21 mouse cellular contexts compared by ENCODE assay signal in the genomic region with DNA sequence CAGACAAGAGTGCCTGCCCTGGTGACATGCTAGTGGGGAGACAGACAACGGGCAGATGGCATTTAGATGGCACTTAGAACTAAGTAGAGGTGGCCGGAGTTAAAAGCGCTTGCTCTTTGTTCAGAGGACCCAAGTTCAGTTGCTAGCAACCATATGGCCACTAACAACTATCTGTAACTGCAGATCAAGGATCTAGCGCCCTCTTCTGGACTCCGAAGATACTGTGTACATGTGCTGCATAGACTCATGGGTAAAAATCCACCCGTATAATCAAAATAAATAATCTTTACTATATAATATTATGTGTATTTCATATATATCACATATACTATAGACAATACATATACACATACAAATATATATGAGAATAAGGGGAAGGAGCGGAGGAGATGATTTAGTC. TPM values are rescaled to one million over a fixed set of nuclear protein-coding genes. Genes with fewer than 3 reads are reported as not detected.
DNase-seq lines count a peak whose midpoint lies in the region; ATAC-seq and TF ChIP-seq lines count a peak whose summit lies in the region.
"Had no signal": no experiment of that assay in that cellular context is flagged by ENCODE, and none has a peak within 500 bp of the region (broad histone marks: within the 10 kb centered on the region; RNA-seq: fewer than 3 reads in every experiment).

No protein-coding gene starts in this region.

- no peak overlapping the region for H3K4me2 ChIP-seq in lung, postnatal 0 days (replicated peaks; ENCODE audit: low read depth, low read length)
- H3K4me2 ChIP-seq: forebrain, embryonic 12.5 days; limb, embryonic 15.5 days; midbrain, embryonic 12.5 days; neural tube, embryonic 12.5 days had no signal

- H3K9me3 ChIP-seq in lung, postnatal 0 days (ENCODE audit: low read length) = no peaks in the 10 kb centered on the region
- H3K9me3 ChIP-seq: forebrain, embryonic 12.5 days; limb, embryonic 15.5 days; midbrain, embryonic 12.5 days; neural tube, embryonic 12.5 days had no signal

- no peak for DNase-seq in gastrocnemius, adult 2 months
- DNase-seq in gastrocnemius, postnatal 10 days = no peak
- DNase-seq in lung, postnatal 0 days (ENCODE audit: low spot score) = no peak
- DNase-seq in lung, postnatal 14 days = no peak
- DNase-seq in R1 (ENCODE audit: low read depth, low spot score) = peak; percentile 82
- DNase-seq in retina, embryonic 14.5 days (ENCODE audit: low spot score) = peak; percentile 45
- DNase-seq in left cerebral cortex, postnatal 36 days (ENCODE audit: low spot score in 2 of 2) = no peak
- DNase-seq: adrenal gland, postnatal 25 days; cerebellum, postnatal 25 days; kidney, adult 2 months; lung, postnatal 10 days had no signal

- H3K27me3 ChIP-seq in lung, postnatal 0 days (replicated peaks; ENCODE audit: insufficient read depth, low read length) = no peaks in the 10 kb centered on the region

- H3K9ac ChIP-seq in lung, postnatal 0 days (replicated peaks; ENCODE audit: low read depth) = no peak overlapping the region
- H3K9ac ChIP-seq: forebrain, embryonic 12.5 days; limb, embryonic 15.5 days; midbrain, embryonic 12.5 days; neural tube, embryonic 12.5 days had no signal

- H3K4me3 ChIP-seq in gastrocnemius, adult 2 months = no peak overlapping the region
- H3K4me3 ChIP-seq in lung, postnatal 0 days (ENCODE audit: low read depth, low read length) = no peak overlapping the region
- H3K4me3 ChIP-seq: forebrain, embryonic 12.5 days; limb, embryonic 15.5 days; midbrain, embryonic 12.5 days; neural tube, embryonic 12.5 days had no signal

- TF ChIP-seq EP300 in lung, postnatal 0 days (IDR thresholded peaks at IDR 0.05) = no peak

- H3K36me3 ChIP-seq in lung, postnatal 0 days (ENCODE audit: insufficient read depth, low read length) = no peaks in the 10 kb centered on the region
- H3K36me3 ChIP-seq: forebrain, embryonic 12.5 days; limb, embryonic 15.5 days; midbrain, embryonic 12.5 days; neural tube, embryonic 12.5 days had no signal

- ATAC-seq in lung, postnatal 0 days = no peak
- ATAC-seq in erythroblast, adult 5-6 weeks (replicated peaks; ENCODE audit: low FRiP score, poor library complexity, severe bottlenecking) = no peak

- 0 out of 2 replicates have a peak, but pooled peaks cover 4% of the 10 kb centered on the region for H3K4me1 ChIP-seq in lung, postnatal 0 days (ENCODE audit: insufficient read depth, low read depth, low read length)

- TF ChIP-seq CTCF in gastrocnemius, adult 2 months (IDR thresholded peaks at IDR 0.05) = peak; percentile 27; the same call in 1 of the 2 replicates
- peak; percentile 41 for TF ChIP-seq CTCF in lung, postnatal 0 days (IDR thresholded peaks at IDR 0.05)

- no peak overlapping the region for H3K27ac ChIP-seq in gastrocnemius, adult 2 months
- no peak overlapping the region for H3K27ac ChIP-seq in lung, postnatal 0 days (ENCODE audit: low read length)
- H3K27ac ChIP-seq: forebrain, embryonic 12.5 days; limb, embryonic 15.5 days; midbrain, embryonic 12.5 days; neural tube, embryonic 12.5 days had no signal

- intact Hi-C loops in gastrocnemius, adult 2 months (cut with DNase I) = no loop called here
- intact Hi-C loops in left cerebral cortex, postnatal 36 days (cut with DNase I) = no loop called here

- 84% methylated on average over 7 of the region's 7 CpGs for WGBS in lung, postnatal 0 days

RNA-seq across cellular contexts. Expression of a gene that starts 10.8 kb away (rescaled TPM):
- under 1 TPM in 1 of 2 experiments, not detected in 1; 0.03 TPM for total RNA-seq in gastrocnemius, adult 2 months (2021)
- under 1 TPM; 0.23 to 0.31 TPM for total RNA-seq in gastrocnemius, postnatal 10 days (2021)
- polyA plus RNA-seq in lung, postnatal 0 days (2015; fragmentation: Nextera tagmentation; extraction: Ambion mirVana) = 0.11 TPM in 2 replicates
- not detected in 2 replicates for total RNA-seq in erythroblast, adult 5-6 weeks (2015; ENCODE audit: low replicate concordance)
- not detected in 2 replicates for total RNA-seq in erythroblast, adult 5-6 weeks (2017; ENCODE audit: low replicate concordance)
- under 1 TPM; 0.37 to 0.39 TPM for total RNA-seq in left cerebral cortex, postnatal 36 days (2021)
- total RNA-seq: adrenal gland, postnatal 25 days had no signal

RNA-seq across cellular contexts. Expression of a gene that starts 14.7 kb away (rescaled TPM):
- 10 to 100 TPM; 11.3 to 11.4 TPM for total RNA-seq in gastrocnemius, adult 2 months (2021)
- total RNA-seq in gastrocnemius, postnatal 10 days (2021) = 10 to 100 TPM; 16.6 to 18.5 TPM
- polyA plus RNA-seq in lung, postnatal 0 days (2015; fragmentation: Nextera tagmentation; extraction: Ambion mirVana) = 37.8 and 38.7 TPM in 2 replicates
- total RNA-seq in erythroblast, adult 5-6 weeks (2015; ENCODE audit: low replicate concordance) = 9.0 TPM in 1 of 2 replicates, not detected in the other
- 4.4 and 7.2 TPM in 2 replicates for total RNA-seq in erythroblast, adult 5-6 weeks (2017; ENCODE audit: low replicate concordance)
- 10 to 100 TPM; 33.6 to 36.1 TPM for total RNA-seq in left cerebral cortex, postnatal 36 days (2021)

RNA-seq across cellular contexts. Expression of a gene that starts 30.7 kb away (rescaled TPM):
- total RNA-seq in gastrocnemius, adult 2 months (2021) = 10 to 100 TPM; 20.9 to 24.7 TPM
- total RNA-seq in gastrocnemius, postnatal 10 days (2021) = 10 to 100 TPM; 23.0 to 25.3 TPM
- 10.6 and 12.4 TPM in 2 replicates for polyA plus RNA-seq in lung, postnatal 0 days (2015; fragmentation: Nextera tagmentation; extraction: Ambion mirVana)
- total RNA-seq in erythroblast, adult 5-6 weeks (2015; ENCODE audit: low replicate concordance) = 5.6 and 6.1 TPM in 2 replicates
- 5.3 and 8.4 TPM in 2 replicates for total RNA-seq in erythroblast, adult 5-6 weeks (2017; ENCODE audit: low replicate concordance)
- total RNA-seq in left cerebral cortex, postnatal 36 days (2021) = 10 to 100 TPM; 43.8 to 63.2 TPM

RNA-seq across cellular contexts. Expression of a gene that starts 45.4 kb away (rescaled TPM):
- not detected for total RNA-seq in gastrocnemius, adult 2 months (2021)
- total RNA-seq in gastrocnemius, postnatal 10 days (2021) = not detected
- polyA plus RNA-seq in lung, postnatal 0 days (2015; fragmentation: Nextera tagmentation; extraction: Ambion mirVana) = not detected in 2 replicates
- not detected in 2 replicates for total RNA-seq in erythroblast, adult 5-6 weeks (2015; ENCODE audit: low replicate concordance)
- total RNA-seq in erythroblast, adult 5-6 weeks (2017; ENCODE audit: low replicate concordance) = not detected in 2 replicates
- not detected for total RNA-seq in left cerebral cortex, postnatal 36 days (2021)
- total RNA-seq: adrenal gland, postnatal 25 days; hematopoietic stem cell, adult 5-6 weeks; left cerebral cortex, adult 8-10 months had no signal
- polyA plus RNA-seq: embryonic facial prominence, embryonic 14.5 days; kidney, adult 2 months; large intestine, adult 2 months; limb, embryonic 15.5 days; midbrain, embryonic 12.5 days; neural tube, embryonic 12.5 days; stomach, embryonic 16.5 days had no signal

RNA-seq across cellular contexts. Expression of a gene that starts 45.7 kb away (rescaled TPM):
- 100 to 1,000 TPM; 118 to 148 TPM for total RNA-seq in gastrocnemius, adult 2 months (2021)
- total RNA-seq in gastrocnemius, postnatal 10 days (2021) = 100 to 1,000 TPM; 301 to 324 TPM
- 507 and 513 TPM in 2 replicates for polyA plus RNA-seq in lung, postnatal 0 days (2015; fragmentation: Nextera tagmentation; extraction: Ambion mirVana)
- total RNA-seq in erythroblast, adult 5-6 weeks (2015; ENCODE audit: low replicate concordance) = 77.0 and 113 TPM in 2 replicates
- total RNA-seq in erythroblast, adult 5-6 weeks (2017; ENCODE audit: low replicate concordance) = 94.2 and 96.3 TPM in 2 replicates
- 100 to 1,000 TPM; 582 to 667 TPM for total RNA-seq in left cerebral cortex, postnatal 36 days (2021)

Comparison
In these comparisons a context has a peak if more than half of its experiments do, and no peak if none do; other contexts are left out.
1. DNase-seq: peak in R1 (single experiment) and retina, embryonic 14.5 days (single experiment); none in gastrocnemius, adult 2 months (single experiment), gastrocnemius, postnatal 10 days (single experiment), lung, postnatal 0 days (single experiment), lung, postnatal 14 days (single experiment) and left cerebral cortex, postnatal 36 days (0 of 2).